Mouse (Mus musculus): ENCODE results near the gene Usp10.

- TF ChIP-seq EP300 (IDR thresholded peaks at IDR 0.05; ENCODE audit: low read depth) (no peak), CTCF (IDR thresholded peaks at IDR 0.05; ENCODE audit: low read depth) (no peak)
Measured at GRCm38 (mm10) chr8:119861706-119862389, 48.3 kb upstream of the Usp10 start, which contains the start of gene Klhl36.
